Mouse (Mus musculus): ENCODE results near the gene Nr6a1.

Nr6a1 gene

DNA sequence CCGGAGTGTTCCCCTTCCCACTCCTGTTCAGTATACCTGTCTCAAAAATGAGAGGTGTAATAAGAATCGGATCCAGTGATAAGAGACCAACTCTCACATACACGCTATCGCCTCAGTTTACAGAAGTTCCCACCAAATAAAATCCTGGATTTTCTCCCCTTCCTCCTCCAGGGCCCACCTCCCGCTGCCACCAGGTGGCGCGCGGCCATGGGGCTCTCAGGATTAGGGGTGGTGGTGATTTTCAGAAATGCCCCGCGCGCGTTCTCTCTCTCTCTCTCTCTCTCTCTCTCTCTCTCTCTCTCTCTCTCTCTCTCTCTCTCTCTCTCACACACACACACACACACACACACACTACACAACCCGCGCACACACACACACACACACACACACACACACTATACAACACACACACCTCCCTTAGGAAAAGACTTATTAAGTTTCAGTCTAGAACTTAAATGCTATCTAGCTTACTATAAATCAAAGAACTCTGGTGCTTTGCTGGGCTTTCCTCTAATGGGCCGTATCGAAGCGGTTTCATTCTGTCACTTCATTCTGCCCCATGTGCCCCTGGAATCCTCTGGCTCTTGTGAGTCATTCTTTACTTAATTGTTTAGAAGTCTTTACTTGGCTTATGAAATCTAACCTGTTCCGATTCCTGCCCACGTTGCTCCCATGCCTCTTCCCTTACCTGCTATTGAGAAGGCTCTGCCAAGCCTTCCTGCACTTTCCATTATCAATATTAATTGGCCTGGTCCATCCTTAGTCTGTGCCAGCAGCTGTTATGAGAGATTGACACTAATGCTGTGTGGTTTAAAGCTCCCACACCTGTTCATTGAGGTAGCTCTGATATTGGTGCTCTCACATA, at the start of gene Nr6a1:
Nr6a1 (minus strand) TSS at position 574 of the 865 bp plus-strand sequence.
- DNase-seq (ENCODE audit: low spot score in 2 of 2), result peak; percentile 33 to 67

DNA sequence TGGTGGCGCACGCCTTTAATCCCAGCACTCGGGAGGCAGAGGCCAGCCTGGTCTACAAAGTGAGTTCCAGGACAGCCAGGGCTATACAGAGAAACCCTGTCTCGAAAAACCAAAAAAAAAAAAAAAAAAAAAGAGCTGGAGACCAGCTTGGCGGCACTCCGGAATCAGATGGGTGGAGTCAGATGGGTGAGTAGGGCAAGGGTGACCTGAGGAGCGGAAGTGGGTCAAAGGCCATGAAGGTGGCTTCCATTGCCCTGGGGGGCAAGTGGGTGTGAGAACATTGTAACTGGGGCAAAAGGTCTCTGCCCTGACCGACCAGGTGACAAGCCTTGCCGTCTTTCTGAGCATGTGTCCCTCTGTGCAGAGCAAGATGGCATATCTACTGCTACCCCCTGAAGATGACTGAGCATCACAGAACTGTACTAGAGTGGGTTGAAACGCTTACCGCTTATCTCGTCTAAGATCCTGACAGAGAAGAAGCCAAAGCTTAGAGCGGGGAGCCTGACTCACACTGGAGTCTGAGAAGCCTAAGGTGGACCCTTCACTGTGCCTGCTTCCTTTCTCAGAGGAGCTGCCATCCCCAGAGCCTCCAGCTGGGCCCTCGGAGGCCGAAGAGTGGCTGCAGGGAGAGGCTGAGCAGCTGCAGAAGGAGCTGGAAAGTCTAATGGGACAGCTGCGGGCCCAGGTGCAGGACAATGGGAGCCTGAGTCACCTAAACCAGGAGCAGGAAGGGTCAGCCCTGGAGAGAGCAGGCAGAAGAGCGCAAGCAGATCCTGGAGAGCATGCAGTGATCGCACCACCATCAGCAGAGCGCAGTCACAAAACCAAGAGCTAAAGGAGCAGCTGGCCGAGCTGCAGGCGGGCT, 48.7 kb upstream of the Nr6a1 start:
- no peak for DNase-seq (ENCODE audit: low spot score in 2 of 2)

GRCm38 (mm10) chr2:38975181-38975580, 47.7 kb upstream of the Nr6a1 start:
- DNase-seq (ENCODE audit: low spot score in 2 of 2), result no peak

DNA sequence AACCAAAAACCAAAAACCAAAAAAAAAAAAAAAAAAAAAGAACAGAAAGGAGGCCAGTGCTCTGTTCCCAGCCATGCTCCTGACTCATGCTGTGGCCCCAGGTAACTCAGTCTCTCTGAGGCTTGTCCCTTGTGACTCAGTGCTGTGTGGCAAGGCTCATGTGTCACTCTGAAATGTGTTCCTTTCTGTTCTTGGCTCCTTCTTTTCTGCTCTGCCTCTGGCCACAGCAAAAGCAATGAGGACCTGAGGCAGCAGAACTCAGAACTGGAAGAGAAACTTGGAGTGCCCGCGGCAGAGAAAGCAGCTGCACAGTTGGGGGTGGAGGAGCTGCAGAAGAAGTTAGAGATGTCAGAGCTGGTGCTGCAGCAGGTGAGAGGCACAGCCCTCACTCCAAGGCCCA, 46.7 kb upstream of the Nr6a1 start:
- DNase-seq (ENCODE audit: low spot score in 2 of 2), result no peak

DNA sequence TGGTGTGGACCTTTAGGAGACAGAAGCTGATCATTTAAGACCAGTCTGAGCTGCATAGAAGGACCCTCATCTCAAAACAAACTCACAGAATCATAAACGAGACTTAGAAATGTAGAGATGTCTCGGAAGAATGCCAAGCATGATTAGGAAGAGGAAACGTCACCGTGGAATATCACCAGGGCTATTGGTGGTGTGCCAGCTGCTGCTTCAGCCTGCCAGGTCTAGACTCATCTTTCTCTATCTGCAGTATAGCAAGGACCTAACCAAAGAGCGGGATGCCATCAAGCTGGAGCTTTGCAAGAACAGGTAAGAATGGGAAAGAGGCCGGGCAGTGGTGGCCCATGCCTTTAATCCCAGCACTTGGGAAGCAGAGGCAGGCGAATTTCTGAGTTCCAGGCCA, 46.2 kb upstream of the Nr6a1 start:
- peak in 1 of 2 experiments; percentile 8 for DNase-seq (ENCODE audit: low spot score in 2 of 2)

DNA sequence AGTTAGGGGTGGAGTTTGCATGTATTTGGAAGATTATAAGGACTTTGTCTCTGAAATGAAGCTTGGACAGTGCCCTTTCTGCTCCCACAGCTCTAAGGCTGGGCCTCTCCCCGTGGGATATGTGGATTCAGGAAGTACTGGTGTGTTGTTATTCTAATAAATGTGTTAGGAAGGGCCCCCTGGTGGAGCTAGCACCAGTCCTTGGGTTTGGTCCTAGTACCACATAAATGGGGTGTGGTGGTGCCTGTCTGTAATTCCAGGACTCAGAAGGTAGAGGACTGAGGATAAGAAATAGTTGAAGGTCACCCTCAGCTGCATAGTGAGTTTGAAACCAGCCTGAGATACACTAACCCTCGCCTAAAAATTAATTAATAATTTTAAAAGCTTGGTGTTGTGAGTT, 45.7 kb upstream of the Nr6a1 start:
- DNase-seq (ENCODE audit: low spot score in 2 of 2), result no peak

DNA sequence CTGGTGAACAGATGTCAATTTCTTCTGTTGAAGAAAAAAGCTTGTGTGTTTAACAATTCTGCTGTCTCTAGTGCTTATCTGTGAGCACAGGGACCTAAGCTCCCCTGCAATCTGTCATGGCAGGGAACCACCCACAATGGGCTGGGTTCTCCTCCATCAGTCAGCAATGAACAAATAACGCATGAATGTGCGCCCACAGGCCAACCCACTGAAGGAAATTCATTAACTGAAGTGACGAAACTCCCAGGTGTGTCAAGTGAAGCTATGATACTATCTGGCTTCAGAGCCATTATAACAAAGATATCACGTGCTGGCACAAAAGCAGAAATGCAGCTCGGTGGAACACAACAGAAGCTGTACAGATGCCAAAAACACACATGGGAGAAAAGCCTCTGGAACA, 42.6 kb upstream of the Nr6a1 start:
- DNase-seq (ENCODE audit: low spot score in 2 of 2), result no peak

DNA sequence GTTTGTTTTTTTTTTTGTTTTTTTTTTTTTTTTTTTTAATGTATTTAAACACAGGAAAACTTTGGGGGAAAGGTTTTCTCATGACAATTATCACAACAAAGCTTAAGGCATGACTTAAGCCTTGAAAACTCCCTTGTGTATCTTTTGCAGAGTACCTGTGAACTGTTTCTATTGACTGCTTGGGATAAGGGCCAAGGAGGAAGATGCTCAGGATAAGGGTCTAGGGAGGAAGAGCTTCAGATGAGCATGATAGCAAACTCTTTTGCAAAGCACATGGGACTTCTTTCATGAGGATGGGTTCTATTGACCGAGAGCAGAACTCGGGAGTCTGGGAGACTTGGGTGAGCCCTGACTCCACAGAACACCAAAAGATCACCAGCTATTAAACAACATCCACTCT, 42.2 kb upstream of the Nr6a1 start:
- DNase-seq (ENCODE audit: low spot score in 2 of 2), result no peak

- DNase-seq (ENCODE audit: low spot score in 2 of 2), result no peak
Measured at GRCm38 (mm10) chr2:38964198-38964597, 36.7 kb upstream of the Nr6a1 start.

DNA sequence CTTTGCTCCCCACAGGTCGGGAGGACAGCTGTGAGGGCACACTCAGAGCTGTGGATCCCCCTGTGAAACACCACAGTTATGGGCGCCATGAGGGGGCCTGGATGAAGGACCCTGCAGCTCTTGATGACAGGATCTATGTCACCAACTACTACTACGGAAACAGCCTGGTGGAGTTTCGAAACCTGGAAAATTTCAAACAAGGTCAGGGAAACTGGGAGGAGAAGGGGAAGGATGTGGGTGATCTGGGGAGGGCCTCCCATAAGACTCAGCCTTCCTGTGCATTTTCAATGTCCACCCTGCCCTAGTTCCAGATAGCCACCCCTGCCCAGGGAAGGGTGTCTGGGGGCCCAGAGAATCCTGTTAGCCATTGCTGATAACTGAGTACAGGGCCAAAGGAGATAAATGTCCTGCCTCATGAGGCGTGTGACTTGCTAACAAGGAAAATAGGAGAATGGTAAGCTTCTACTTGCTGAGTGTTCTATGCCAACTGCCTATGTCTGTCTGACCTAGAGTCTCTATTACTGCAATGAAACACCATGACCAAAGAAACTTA, 30.3 kb upstream of the Nr6a1 start:
- DNase-seq (ENCODE audit: low spot score in 2 of 2), result no peak

- no peak for DNase-seq (ENCODE audit: low spot score in 2 of 2)
Measured at GRCm38 (mm10) chr2:38956062-38956461, 28.6 kb upstream of the Nr6a1 start.

DNA sequence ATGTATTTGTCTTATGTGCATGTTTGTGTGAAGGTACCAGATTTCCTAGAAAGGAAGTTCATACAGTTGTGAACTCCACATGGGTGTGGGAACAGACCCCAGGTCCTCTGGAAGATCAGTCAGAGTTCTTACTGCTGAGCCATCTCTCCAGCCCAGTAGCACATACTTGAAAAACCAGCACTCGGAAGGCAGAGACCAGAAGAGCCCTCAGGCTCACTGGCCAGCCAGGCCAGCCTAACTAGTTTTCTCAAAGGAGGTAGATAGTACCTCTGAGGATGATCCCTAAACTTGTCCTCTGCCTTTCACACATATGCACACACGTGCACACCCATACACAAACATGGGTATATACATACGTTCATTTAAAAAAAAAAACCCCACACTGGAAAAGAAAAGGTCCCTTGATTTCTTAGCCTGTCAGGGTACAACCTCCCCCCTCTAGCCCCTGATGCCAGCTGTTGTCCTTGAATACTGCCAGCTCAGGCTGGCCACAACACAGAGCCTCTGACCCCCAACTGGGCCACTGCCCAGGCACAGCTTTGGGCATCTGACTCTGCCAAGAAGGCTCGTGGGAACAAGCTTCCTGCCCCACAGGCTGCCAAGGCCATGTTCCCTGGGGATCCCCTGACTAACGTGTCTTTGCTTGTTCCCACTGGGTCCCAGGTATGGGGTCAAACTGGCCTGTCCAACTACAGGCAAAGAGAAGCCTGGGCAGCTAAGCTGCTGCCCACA, 25.8 kb upstream of the Nr6a1 start:
- peak; percentile 24 to 62 for DNase-seq (ENCODE audit: low spot score in 2 of 2)

DNA sequence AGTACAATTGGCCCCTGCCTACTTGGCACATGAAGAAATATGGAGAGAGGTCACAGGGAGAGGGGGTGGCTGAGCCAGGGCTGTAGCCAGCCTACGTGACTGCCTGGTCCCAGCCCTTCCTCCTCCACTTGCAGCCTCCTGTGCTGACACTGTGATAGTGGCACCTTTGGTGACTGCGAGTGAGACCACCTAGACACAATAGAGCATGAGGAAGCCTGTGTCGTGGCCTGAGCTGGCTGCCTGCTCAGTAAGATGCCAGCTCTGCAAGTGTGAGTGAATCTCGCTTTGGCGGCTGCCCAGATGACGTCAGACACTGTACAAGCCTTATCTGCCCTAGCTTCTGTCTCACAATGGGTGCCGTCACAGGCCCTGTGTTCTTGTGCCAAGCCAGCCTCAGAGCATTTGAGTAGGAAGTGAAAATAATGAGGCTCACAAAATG, 22.8 kb upstream of the Nr6a1 start:
- peak; percentile 82 to 87 for DNase-seq (ENCODE audit: low spot score in 2 of 2)

GRCm38 (mm10) chr2:38947566-38947965, 20.1 kb upstream of the Nr6a1 start:
- no peak for DNase-seq (ENCODE audit: low spot score in 2 of 2)

GRCm38 (mm10) chr2:38944460-38945161, 17.1 kb upstream of the Nr6a1 start:
- DNase-seq (ENCODE audit: low spot score in 2 of 2), result no peak

- no peak for DNase-seq (ENCODE audit: low spot score in 2 of 2)
Measured at GRCm38 (mm10) chr2:38943977-38944376, 16.5 kb upstream of the Nr6a1 start.

- no peak for DNase-seq (ENCODE audit: low spot score in 2 of 2)
Measured at GRCm38 (mm10) chr2:38943161-38943560, 15.7 kb upstream of the Nr6a1 start.

DNA sequence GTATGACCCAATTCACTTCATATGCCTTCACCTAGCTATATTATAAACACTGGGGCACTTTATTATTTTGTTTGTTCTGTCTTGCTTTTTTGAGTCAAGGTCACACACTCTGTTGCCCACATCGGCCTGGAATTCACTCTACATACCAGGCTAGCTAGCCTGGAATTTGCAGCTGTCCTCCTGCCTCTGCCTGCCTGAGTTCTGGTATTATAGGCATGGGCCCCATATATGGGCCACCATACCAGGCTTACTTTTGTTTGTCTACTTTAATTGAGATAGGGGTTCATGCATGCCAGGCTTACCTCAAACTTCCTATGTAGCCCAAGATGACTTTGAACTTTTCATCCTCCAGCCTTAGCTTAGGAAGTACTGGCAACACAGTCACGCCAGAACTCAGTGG, 14.4 kb upstream of the Nr6a1 start:
- DNase-seq (ENCODE audit: low spot score in 2 of 2), result no peak

DNA sequence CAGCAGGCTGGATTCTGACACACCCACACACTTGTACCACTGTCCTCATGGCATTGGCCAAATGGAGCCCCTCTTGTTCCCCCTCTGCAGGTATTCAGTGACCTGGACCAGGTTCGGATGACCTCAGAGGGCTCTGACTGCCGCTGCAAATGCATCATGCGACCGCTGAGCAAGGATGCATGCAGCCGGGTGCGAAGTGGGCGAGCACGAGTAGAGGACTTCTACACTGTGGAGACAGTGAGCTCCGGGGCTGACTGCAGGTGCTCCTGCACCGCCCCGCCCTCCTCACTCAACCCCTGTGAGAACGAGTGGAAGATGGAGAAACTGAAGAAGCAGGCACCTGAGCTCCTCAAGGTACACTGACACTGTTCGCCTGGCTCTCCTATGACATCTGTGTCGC, 13.9 kb upstream of the Nr6a1 start:
- DNase-seq (ENCODE audit: low spot score in 2 of 2), result no peak

- no peak for DNase-seq (ENCODE audit: low spot score in 2 of 2)
Measured at GRCm38 (mm10) chr2:38939047-38939446, 11.6 kb upstream of the Nr6a1 start.

DNA sequence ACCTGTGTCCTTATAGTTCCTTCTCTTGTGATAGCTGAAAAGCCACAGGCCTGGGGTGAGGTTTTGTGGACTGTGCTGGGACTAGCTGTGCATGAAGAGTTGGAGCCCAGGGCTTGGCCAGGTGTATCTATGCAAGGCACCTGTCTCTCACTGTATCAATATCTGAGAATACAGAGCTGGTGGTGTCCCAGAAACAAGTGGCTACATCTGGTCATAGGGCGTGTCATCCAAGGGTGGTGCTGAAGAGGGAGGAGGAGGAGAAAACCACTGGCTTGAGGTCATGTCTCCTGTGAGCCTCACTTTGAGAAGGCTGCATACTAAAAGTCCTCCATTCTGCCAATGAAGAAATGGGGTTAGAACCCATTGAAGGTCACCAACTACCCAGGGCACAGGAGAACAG, 10.5 kb upstream of the Nr6a1 start:
- no peak for DNase-seq (ENCODE audit: low spot score in 2 of 2)

Data from right cerebral cortex, adult 2 months (tissue).